Mouse (Mus musculus) ES-E14 (cell line): Measurements from ENCODE around the gene Casq1. TPM values are rescaled to one million over a fixed set of nuclear protein-coding genes. Genes with fewer than 3 reads are reported as not detected.
A peak's percentile ranks its signal among the peaks of the same experiment; 100 is the strongest.

Experiments used
- DNase-seq: peaks from one replicate; pipeline ENCODE4 v3.0.0-alpha.2; 2013; ENCODE audit warnings: low read depth, low spot score
- H3K27ac ChIP-seq: 2 replicates; pipeline ENCODE4 v1.5.1; 2012; ENCODE audit warnings: low read depth, mild to moderate bottlenecking, low read length, moderate library complexity, mixed read lengths; ENCODE audit not compliant: poor library complexity, insufficient read depth, severe bottlenecking
- H3K36me3 ChIP-seq: 2 replicates; pipeline ENCODE4 v1.6.1; 2012; ENCODE audit warnings: mild to moderate bottlenecking, low read length, moderate library complexity, mixed read lengths; ENCODE audit not compliant: control insufficient read depth, poor library complexity, insufficient read depth, severe bottlenecking
- H3K4me1 ChIP-seq, 2 experiments: fragments of 150-350 bp in 1 of 2; sonication (generic) in 1 of 2; 2 replicates each; pipeline ENCODE4 v1.6.1; 2012; ENCODE audit warnings: low read length in 2 of 2, mild to moderate bottlenecking in 1 of 2, mixed read lengths in 1 of 2; ENCODE audit not compliant: control insufficient read depth in 2 of 2, insufficient read depth in 2 of 2, poor library complexity in 1 of 2
- H3K4me3 ChIP-seq, 2 experiments: fragments of 150-350 bp in 1 of 2; sonication (generic) in 1 of 2; 2 replicates each; pipeline ENCODE4 v1.5.1; 2012; ENCODE audit warnings: low read length in 2 of 2, low read depth in 1 of 2, mild to moderate bottlenecking in 1 of 2, mixed read lengths in 1 of 2; ENCODE audit not compliant: insufficient read depth in 1 of 2, poor library complexity in 1 of 2, severe bottlenecking in 1 of 2
- H3K9ac ChIP-seq: 2 replicates; pipeline ENCODE4 v1.6.1; 2012; ENCODE audit warnings: low read depth, mild to moderate bottlenecking, low read length, mixed read lengths; ENCODE audit not compliant: poor library complexity, insufficient read depth, severe bottlenecking
- H3K9me3 ChIP-seq: fragments of 150-350 bp; sonication (generic); 2 replicates; pipeline ENCODE4 v1.6.1; 2012; ENCODE audit warnings: low read depth, mild to moderate bottlenecking, low read length; ENCODE audit not compliant: control insufficient read depth, insufficient read depth
- CHD2 ChIP-seq: IDR thresholded peaks from 2 replicates; pipeline ENCODE4 v1.6.1; 2014; ENCODE audit warnings: mild to moderate bottlenecking, low read depth, low read length, inconsistent platforms
- HCFC1 ChIP-seq: IDR thresholded peaks from 2 replicates; pipeline ENCODE4 v1.6.1; 2012; ENCODE audit warnings: low read length, inconsistent platforms, borderline replicate concordance; ENCODE audit not compliant: insufficient read depth
- MAFK ChIP-seq: IDR thresholded peaks from 2 replicates; pipeline ENCODE4 v1.6.1; 2014; ENCODE audit warnings: mild to moderate bottlenecking, low read depth, low read length, inconsistent platforms; ENCODE audit not compliant: insufficient read depth
- ZC3H11A ChIP-seq: IDR thresholded peaks from 2 replicates; pipeline ENCODE4 v1.6.1; 2012; ENCODE audit warnings: low read depth, mild to moderate bottlenecking, inconsistent platforms, low read length, borderline replicate concordance
- ZNF384 ChIP-seq: IDR thresholded peaks from 2 replicates; pipeline ENCODE4 v1.6.1; 2012; ENCODE audit warnings: low read depth, low read length, inconsistent platforms
- in situ Hi-C, 2 experiments: fragments of 600-800 bp; cut with MboI; formaldehyde crosslinking; loops; one replicate each; pipeline ENCODE4 v1.15.1; 2025; ENCODE audit warnings: low sequenced_read_pairs in 2 of 2, inconsistent platforms in 1 of 2; ENCODE audit not compliant: unreplicated experiment in 2 of 2
- total RNA-seq: library from RNA; depleted of rRNA; stranded (reverse); fragments of 300-350 nt; gene quantifications from 2 replicates; pipeline ENCODE4 v1.2.3, GENCODE M21; 2012

Casq1 gene
- total RNA-seq, 1 experiment: 2.4 TPM

DNA sequence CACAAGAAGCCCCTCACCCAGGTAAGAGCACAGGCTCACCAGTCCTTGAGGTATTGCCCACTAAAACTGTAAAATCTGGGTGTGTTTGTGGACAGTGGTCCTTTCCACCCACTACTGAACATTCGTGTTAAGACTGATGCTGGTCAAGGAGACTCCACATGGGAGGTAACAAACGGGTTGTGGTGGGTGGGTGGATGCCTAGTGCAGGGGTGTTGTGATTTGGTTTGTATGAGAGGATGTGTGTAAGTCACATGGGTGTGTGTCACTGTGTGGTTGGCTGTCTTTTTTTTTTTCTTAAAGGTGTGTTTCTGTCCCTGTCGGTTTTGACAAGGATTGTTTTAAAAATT lies 14.0 kb downstream of the Casq1 start:
- Histone ChIP-seq H3K4me1 (peaks cover 2 to 46% of the 10 kb centered on the region in 2 experiments; a peak in 3 of 4 replicates), H3K27ac (no peak overlapping the region), H3K36me3 (peaks cover 8% of the 10 kb centered on the region; the same call in 1 of the 2 replicates), H3K9me3 (no peaks in the 10 kb centered on the region), H3K4me3 (peak overlapping the region in 1 of 2 experiments; percentile 88; a peak in 1 of 4 replicates), H3K9ac (no peak overlapping the region)
- no peak for TF ChIP-seq CHD2
- no peak for TF ChIP-seq ZNF384
- TF ChIP-seq MAFK: no peak
- TF ChIP-seq ZC3H11A: no peak
- no peak for TF ChIP-seq HCFC1
- in situ Hi-C loops: no loop called here
- DNase-seq: no peak

GRCm38 (mm10) chr1:172204814-172205740 lies 14.6 kb downstream of the Casq1 start:
- Histone ChIP-seq H3K4me3 (no peak overlapping the region), H3K36me3 (peaks cover 12% of the 10 kb centered on the region; the same call in 1 of the 2 replicates), H3K4me1 (peaks cover 2 to 47% of the 10 kb centered on the region in 2 experiments; a peak in 3 of 4 replicates), H3K9me3 (no peaks in the 10 kb centered on the region), H3K27ac (no peak overlapping the region), H3K9ac (no peak overlapping the region)
- in situ Hi-C loops: no loop called here
- TF ChIP-seq ZC3H11A (no peak), HCFC1 (no peak), MAFK (no peak)
- DNase-seq: no peak

- TF ChIP-seq ZNF384: no peak
- no peak for TF ChIP-seq CHD2
- TF ChIP-seq ZC3H11A: no peak
- no peak for TF ChIP-seq MAFK
- no peak for TF ChIP-seq HCFC1
- peaks cover 2 to 47% of the 10 kb centered on the region in 2 experiments; a peak in 3 of 4 replicates for H3K4me1 ChIP-seq
Measured at GRCm38 (mm10) chr1:172204033-172204813, 15.4 kb downstream of the Casq1 start.

DNA sequence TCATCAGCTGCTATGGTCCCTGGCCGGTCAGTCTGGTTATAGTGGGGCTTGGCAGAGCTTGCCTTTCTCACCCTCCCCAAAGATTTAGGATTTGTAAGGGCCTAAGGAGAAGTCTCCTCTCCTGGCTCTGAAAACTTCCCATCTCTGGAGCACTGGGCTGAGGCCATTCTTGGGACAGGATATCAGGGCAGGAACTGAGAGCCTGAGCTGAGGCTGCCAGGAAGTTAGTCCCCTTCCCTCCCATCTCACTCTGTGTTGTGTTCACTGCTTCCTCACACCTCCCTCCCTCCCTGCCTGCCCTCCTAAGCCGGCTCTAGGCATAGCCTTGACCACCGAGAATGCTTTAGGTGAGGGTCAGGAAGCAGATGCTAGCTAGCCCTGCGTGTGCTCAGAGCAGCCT lies 16.1 kb downstream of the Casq1 start:
- Histone ChIP-seq H3K9ac (no peak overlapping the region), H3K9me3 (no peaks in the 10 kb centered on the region), H3K36me3 (peaks cover 14% of the 10 kb centered on the region; the same call in 1 of the 2 replicates), H3K4me3 (no peak overlapping the region), H3K4me1 (peaks cover 2 to 47% of the 10 kb centered on the region in 2 experiments; a peak in 3 of 4 replicates), H3K27ac (no peak overlapping the region)
- TF ChIP-seq ZNF384 (no peak), ZC3H11A (no peak), HCFC1 (no peak), MAFK (no peak), CHD2 (no peak)
- DNase-seq: no peak
- in situ Hi-C loops: no loop called here

More at GRCm38 (mm10) chr1:172204033-172204813, 15.4 kb downstream of the Casq1 start:
- Histone ChIP-seq H3K4me3 (no peak overlapping the region), H3K9ac (no peak overlapping the region), H3K9me3 (no peaks in the 10 kb centered on the region), H3K27ac (no peak overlapping the region; the same call in 1 of the 2 replicates), H3K36me3 (peaks cover 14% of the 10 kb centered on the region; the same call in 1 of the 2 replicates)
- in situ Hi-C loops: no loop called here
- DNase-seq: no peak
